Comparison of ENCODE assay signal across 8 mouse cellular contexts in the genomic region with DNA sequence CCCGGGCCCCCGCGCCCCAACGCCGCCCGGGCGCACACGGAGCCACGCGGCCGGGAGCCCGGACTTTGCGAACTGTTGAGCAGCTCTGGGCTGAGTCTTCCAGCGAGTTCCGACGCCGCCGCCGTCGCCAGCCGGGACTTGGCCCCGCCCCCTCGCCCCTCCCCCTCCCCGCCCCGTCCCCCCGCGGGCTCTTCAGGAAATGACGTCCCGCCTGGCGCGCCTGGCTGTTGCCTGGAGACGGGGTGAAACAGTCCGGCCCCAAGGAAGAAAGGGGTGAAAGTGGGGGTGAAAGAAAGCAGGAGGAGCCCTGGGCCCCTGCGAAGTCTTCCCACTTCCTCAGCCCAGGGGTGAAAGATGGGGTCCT. TPM values are rescaled to one million over a fixed set of nuclear protein-coding genes. Genes with fewer than 3 reads are reported as not detected.
DNase-seq lines count a peak whose midpoint lies in the region; ATAC-seq lines count a peak whose summit lies in the region.

A gene (minus strand): TSS at position 77 of the 364 bp plus-strand sequence.

- peaks cover 58% of the 10 kb centered on the region for H3K4me1 ChIP-seq in forebrain, embryonic 10.5 days
- peaks cover 5 to 19% of the 10 kb centered on the region in 2 experiments; a peak in 3 of 4 replicates for H3K4me1 ChIP-seq in heart, embryonic 14.5 days (ENCODE audit: control insufficient read depth in 2 of 2, insufficient read depth in 2 of 2, low read length in 2 of 2)
- H3K4me1 ChIP-seq in liver, embryonic 15.5 days (replicated peaks) = peaks cover 12% of the 10 kb centered on the region; the same call in 1 of the 2 replicates
- H3K4me1 ChIP-seq in neural tube, embryonic 11.5 days (ENCODE audit: control insufficient read depth, insufficient read depth, low read length) = peaks cover 14% of the 10 kb centered on the region
- peaks cover 14% of the 10 kb centered on the region for H3K4me1 ChIP-seq in stomach, embryonic 16.5 days (ENCODE audit: control insufficient read depth, insufficient read depth, low read length)

- H3K9ac ChIP-seq in heart, embryonic 14.5 days (ENCODE audit: low read length) = peak within 1 kb of the TSS; percentile 79
- no peak within 1 kb of the TSS; the same call in 1 of the 2 replicates for H3K9ac ChIP-seq in liver, embryonic 15.5 days
- peak within 1 kb of the TSS; percentile 76 for H3K9ac ChIP-seq in neural tube, embryonic 11.5 days (ENCODE audit: low read length)
- H3K9ac ChIP-seq in stomach, embryonic 16.5 days (ENCODE audit: low read length) = peak within 1 kb of the TSS; percentile 76

- whole genome bisulfite sequencing in forebrain, embryonic 10.5 days = under 1% methylated on average over 34 of the region's 34 CpGs
- 0% methylated on average over 29 of the region's 34 CpGs for WGBS in heart, embryonic 14.5 days
- under 1% methylated on average over 31 of the region's 34 CpGs for WGBS in liver, embryonic 15.5 days (ENCODE audit: insufficient replicate concordance)
- WGBS in neural tube, embryonic 11.5 days = 0% methylated on average over 20 of the region's 34 CpGs
- WGBS in stomach, embryonic 16.5 days = under 1% methylated on average over 28 of the region's 34 CpGs

- peak; percentile 71 for DNase-seq in 3T3-L1 (ENCODE audit: low read depth, low spot score)
- peak; percentile 89 for DNase-seq in adrenal gland, postnatal 36 days
- DNase-seq in forebrain, embryonic 10.5 days (ENCODE audit: extremely low spot score, low spot score) = peak; percentile 86
- peak; percentile 91 for DNase-seq in kidney, postnatal 10 days
- peak; percentile 83 for DNase-seq in neural tube, embryonic 11.5 days (ENCODE audit: low spot score)

- H3K36me3 ChIP-seq in forebrain, embryonic 10.5 days (replicated peaks) = no peaks in the 10 kb centered on the region
- no peaks in the 10 kb centered on the region for H3K36me3 ChIP-seq in heart, embryonic 14.5 days (ENCODE audit: control insufficient read depth, insufficient read depth, low read length)
- H3K36me3 ChIP-seq in liver, embryonic 15.5 days (replicated peaks) = no peaks in the 10 kb centered on the region
- no peaks in the 10 kb centered on the region for H3K36me3 ChIP-seq in neural tube, embryonic 11.5 days (ENCODE audit: control insufficient read depth, insufficient read depth, low read length)
- no peaks in the 10 kb centered on the region for H3K36me3 ChIP-seq in stomach, embryonic 16.5 days (ENCODE audit: control insufficient read depth, insufficient read depth, low read length)

- H3K9me3 ChIP-seq in forebrain, embryonic 10.5 days = no peaks in the 10 kb centered on the region
- no peaks in the 10 kb centered on the region for H3K9me3 ChIP-seq in heart, embryonic 14.5 days (ENCODE audit: control insufficient read depth, low read length)
- H3K9me3 ChIP-seq in liver, embryonic 15.5 days (replicated peaks) = no peaks in the 10 kb centered on the region
- H3K9me3 ChIP-seq in neural tube, embryonic 11.5 days (ENCODE audit: control insufficient read depth, low read length) = no peaks in the 10 kb centered on the region
- no peaks in the 10 kb centered on the region for H3K9me3 ChIP-seq in stomach, embryonic 16.5 days (replicated peaks; ENCODE audit: control insufficient read depth, low read length)

- peak within 1 kb of the TSS; percentile 78 for H3K4me3 ChIP-seq in forebrain, embryonic 10.5 days
- H3K4me3 ChIP-seq in heart, embryonic 14.5 days (ENCODE audit: control insufficient read depth in 1 of 2, insufficient read depth in 1 of 2, low read depth in 1 of 2, low read length in 2 of 2) = peak within 1 kb of the TSS; percentile 56 to 72
- H3K4me3 ChIP-seq in liver, embryonic 15.5 days (replicated peaks) = peak within 1 kb of the TSS; percentile 55
- H3K4me3 ChIP-seq in neural tube, embryonic 11.5 days (ENCODE audit: low read depth, low read length) = peak within 1 kb of the TSS; percentile 72
- peak within 1 kb of the TSS; percentile 74 for H3K4me3 ChIP-seq in stomach, embryonic 16.5 days (replicated peaks; ENCODE audit: low read length)

- ATAC-seq in heart, embryonic 14.5 days (ENCODE audit: insufficient number of reproducible peaks, insufficient read depth, low FRiP score, low read depth) = peak; percentile 55
- ATAC-seq in liver, embryonic 15.5 days (ENCODE audit: insufficient read depth) = peak; percentile 56
- ATAC-seq in neural tube, embryonic 11.5 days (ENCODE audit: insufficient read depth, low FRiP score, low TSS enrichment) = peak; percentile 82
- peak; percentile 88 for ATAC-seq in stomach, embryonic 16.5 days (ENCODE audit: insufficient read depth, low FRiP score)

- H3K27ac ChIP-seq in forebrain, embryonic 10.5 days = peak within 1 kb of the TSS; percentile 87
- H3K27ac ChIP-seq in heart, embryonic 14.5 days (replicated peaks in 1 of 2; ENCODE audit: control insufficient read depth in 1 of 2, insufficient read depth in 1 of 2, low read depth in 2 of 2, low read length in 2 of 2) = no peak within 1 kb of the TSS
- H3K27ac ChIP-seq in liver, embryonic 15.5 days (replicated peaks) = no peak within 1 kb of the TSS
- H3K27ac ChIP-seq in neural tube, embryonic 11.5 days (ENCODE audit: low read depth, low read length) = no peak within 1 kb of the TSS
- H3K27ac ChIP-seq in stomach, embryonic 16.5 days (ENCODE audit: low read length) = no peak within 1 kb of the TSS

- peaks cover 51% of the 10 kb centered on the region for H3K27me3 ChIP-seq in forebrain, embryonic 10.5 days (ENCODE audit: poor library complexity, severe bottlenecking)
- peaks cover 26% of the 10 kb centered on the region for H3K27me3 ChIP-seq in heart, embryonic 14.5 days (ENCODE audit: control insufficient read depth, insufficient read depth, low read length)
- H3K27me3 ChIP-seq in liver, embryonic 15.5 days = peaks cover 80% of the 10 kb centered on the region
- H3K27me3 ChIP-seq in neural tube, embryonic 11.5 days (ENCODE audit: control insufficient read depth, insufficient read depth, low read length) = peaks cover 7% of the 10 kb centered on the region
- H3K27me3 ChIP-seq in stomach, embryonic 16.5 days (ENCODE audit: control insufficient read depth, insufficient read depth, low read length) = peaks cover 12% of the 10 kb centered on the region

- H3K4me2 ChIP-seq in heart, embryonic 14.5 days (ENCODE audit: low read length) = peak within 1 kb of the TSS; percentile 95
- peak within 1 kb of the TSS; percentile 69 for H3K4me2 ChIP-seq in liver, embryonic 15.5 days
- peak within 1 kb of the TSS; percentile 92 for H3K4me2 ChIP-seq in neural tube, embryonic 11.5 days (ENCODE audit: low read depth)
- peak within 1 kb of the TSS; percentile 97 for H3K4me2 ChIP-seq in stomach, embryonic 16.5 days (ENCODE audit: low read depth, low read length)

RNA-seq across cellular contexts. Expression of the gene that starts here (rescaled TPM):
- 10 to 100 TPM; 33.5 to 59.9 TPM for total RNA-seq in adrenal gland, postnatal 36 days (2021)
- polyA plus RNA-seq in forebrain, embryonic 10.5 days (2016; fragmentation: Nextera tagmentation; extraction: Ambion mirVana) = 4.6 and 5.1 TPM in 2 replicates
- polyA plus RNA-seq in heart, embryonic 14.5 days (2014; fragmentation: Nextera tagmentation; extraction: Ambion mirVana) = 2.1 and 3.1 TPM in 2 replicates
- 0.16 and 0.39 TPM in 2 replicates for polyA plus RNA-seq in liver, embryonic 15.5 days (2015; fragmentation: Nextera tagmentation; extraction: Ambion mirVana)
- polyA plus RNA-seq in neural tube, embryonic 11.5 days (2014; fragmentation: Nextera tagmentation; extraction: Ambion mirVana) = 8.0 and 10.5 TPM in 2 replicates
- polyA plus RNA-seq in stomach, embryonic 16.5 days (2015; fragmentation: Nextera tagmentation; extraction: Ambion mirVana) = 1.8 and 2.9 TPM in 2 replicates

Comparison
In these comparisons a context has a peak if more than half of its experiments do, and no peak if none do; other contexts are left out.
1. Peak in ATAC-seq, H3K4me3 ChIP-seq and H3K4me2 ChIP-seq in liver, embryonic 15.5 days; RNA of the gene not detected or under 1 TPM.